Mouse (Mus musculus): ENCODE results near the gene Prf1. TPM values are rescaled to one million over a fixed set of nuclear protein-coding genes. Genes with fewer than 3 reads are reported as not detected.

The Prf1 gene
- under 1 TPM in 1 of 2 experiments, not detected in 1; 0.22 TPM for total RNA-seq (2023)

GRCm38 (mm10) chr10:61297477-61297876, at the start of gene Prf1:
Prf1 (plus strand) TSS chr10:61297833.

GRCm38 (mm10) chr10:61273081-61273843, 24.4 kb upstream of the Prf1 start, which contains the start of gene Adamts14:
Adamts14 (minus strand) TSS chr10:61273438.

Other genes starting within 250 kb of the Prf1 start
- gene Pcbd1, start 208.5 kb upstream of the Prf1 start, total RNA-seq (2023), result 1 to 10 TPM in 1 of 2 experiments, not detected in 1; 1.7 TPM
- gene Sgpl1, start 150.1 kb upstream of the Prf1 start, total RNA-seq (2023), result 10 to 100 TPM; 81.9 to 98.9 TPM
- gene Tbata, start 125.9 kb upstream of the Prf1 start, total RNA-seq (2023), result not detected
- gene Adamts14, start 24.4 kb upstream of the Prf1 start, total RNA-seq (2023), result under 1 TPM in 1 of 2 experiments, not detected in 1; 0.11 TPM
- gene Pald1, start 85.7 kb downstream of the Prf1 start, total RNA-seq (2023), result 1 to 10 TPM in 1 of 2 experiments, under 1 TPM in 1; 0.48 to 1.3 TPM
- not detected for gene Nodal, start 120.1 kb downstream of the Prf1 start, total RNA-seq (2023)
- 100 to 1,000 TPM; 121 to 131 TPM for gene Eif4ebp2, start 154.8 kb downstream of the Prf1 start, total RNA-seq (2023)
- gene Lrrc20, start 178.0 kb downstream of the Prf1 start, total RNA-seq (2023), result 10 to 100 TPM in 1 of 2 experiments, 1 to 10 TPM in 1; 9.6 to 10.6 TPM